ENCODE assay signal across 14 mouse cellular contexts in the genomic region with DNA sequence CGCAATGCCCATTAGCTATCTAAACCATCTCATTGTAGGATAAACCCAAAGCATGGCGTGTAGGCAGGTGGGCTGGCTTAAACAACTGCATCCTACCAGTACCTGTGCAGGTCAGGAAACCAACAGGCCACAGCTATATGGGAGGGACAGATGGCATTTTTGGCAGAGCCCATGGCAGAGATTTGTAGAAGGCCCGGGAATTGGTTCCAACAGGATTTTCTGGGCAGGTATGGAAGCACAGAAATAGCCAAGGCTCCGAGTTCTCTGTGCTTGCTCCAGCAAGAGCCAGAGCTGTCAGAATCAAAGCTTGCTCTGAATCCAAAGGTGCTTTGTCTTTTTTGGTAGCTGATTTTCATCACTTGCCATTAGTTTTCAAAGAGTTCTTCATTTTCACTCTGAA.
"Had no signal": no experiment of that assay in that cellular context is flagged by ENCODE, and none has a peak within 500 bp of the region (broad histone marks: within the 10 kb centered on the region; RNA-seq: fewer than 3 reads in every experiment).

No protein-coding gene starts in this region.

- DNase-seq: kidney, postnatal 10 days; kidney, postnatal 4 days; lung, adult 2 months; lung, postnatal 36 days; right cerebral cortex, adult 18-20 months; thymus, postnatal 4 days had no signal

- H3K27ac ChIP-seq: layer of hippocampus, adult 2 months; limb, embryonic 10.5 days; liver, embryonic 15.5 days; midbrain, embryonic 13.5 days; neural tube, embryonic 15.5 days; stomach, postnatal 0 days had no signal

- H3K27me3 ChIP-seq: liver, embryonic 15.5 days; midbrain, embryonic 13.5 days; neural tube, embryonic 15.5 days had no signal

- H3K9me3 ChIP-seq: limb, embryonic 10.5 days; liver, embryonic 15.5 days; midbrain, embryonic 13.5 days; neural tube, embryonic 15.5 days had no signal

- H3K36me3 ChIP-seq: limb, embryonic 10.5 days; liver, embryonic 15.5 days; midbrain, embryonic 13.5 days; neural tube, embryonic 15.5 days had no signal

- H3K4me3 ChIP-seq: layer of hippocampus, adult 2 months; limb, embryonic 10.5 days; liver, embryonic 15.5 days; midbrain, embryonic 13.5 days; myocyte; neural tube, embryonic 15.5 days had no signal

- H3K4me1 ChIP-seq: limb, embryonic 10.5 days; liver, embryonic 15.5 days had no signal

- ATAC-seq: lung, postnatal 0 days; midbrain, embryonic 13.5 days had no signal
